Mouse (Mus musculus) myocyte (in vitro differentiated cells): ENCODE results near the gene Nccrp1.

Experiments
- CEBPB ChIP-seq: IDR thresholded peaks from 2 replicates; pipeline ENCODE4 v1.6.1; 2011; ENCODE audit warnings: mild to moderate bottlenecking, moderate library complexity; ENCODE audit not compliant: poor library complexity, insufficient read depth, severe bottlenecking
- E2F4 ChIP-seq: IDR thresholded peaks from one replicate; pipeline ENCODE4 v1.6.1; 2011; ENCODE audit warnings: mild to moderate bottlenecking, control low read depth, moderate library complexity; ENCODE audit not compliant: insufficient read depth
- MAX ChIP-seq: IDR thresholded peaks from one replicate; pipeline ENCODE4 v1.6.1; 2011; ENCODE audit warnings: low read depth, mild to moderate bottlenecking, control low read depth
- MYOD1 ChIP-seq, 3 experiments: IDR thresholded peaks; one replicate each; pipeline ENCODE4 v1.6.1; 2011; ENCODE audit warnings: control low read depth in 2 of 3, low read depth in 2 of 3, mild to moderate bottlenecking in 2 of 3, moderate library complexity in 1 of 3; ENCODE audit not compliant: insufficient read length in 2 of 3, control insufficient read depth in 1 of 3
- MYOG ChIP-seq, 3 experiments: IDR thresholded peaks; one replicate each; pipeline ENCODE4 v1.6.1; 2011; ENCODE audit warnings: control low read depth in 2 of 3, low read depth in 2 of 3, mild to moderate bottlenecking in 2 of 3; ENCODE audit not compliant: insufficient read length in 2 of 3, control insufficient read depth in 1 of 3, insufficient read depth in 1 of 3
- POLR2A ChIP-seq: IDR thresholded peaks from one replicate; pipeline ENCODE4 v1.6.1; 2011; ENCODE audit warnings: low read depth, mild to moderate bottlenecking, control low read depth, moderate library complexity; ENCODE audit not compliant: insufficient read length
- POLR2AphosphoS2 ChIP-seq: IDR thresholded peaks from one replicate; pipeline ENCODE4 v1.6.1; 2011; ENCODE audit warnings: low read depth, control low read depth; ENCODE audit not compliant: insufficient read length
- TCF12 ChIP-seq: IDR thresholded peaks from one replicate; pipeline ENCODE4 v1.6.1; 2011; ENCODE audit warnings: mild to moderate bottlenecking, control low read depth; ENCODE audit not compliant: poor library complexity, insufficient read depth, severe bottlenecking

- TF ChIP-seq MYOG (IDR thresholded peaks at IDR 0.05; ENCODE audit: control insufficient read depth in 1 of 3, insufficient read depth in 1 of 3, insufficient read length in 2 of 3, low read depth in 2 of 3) (no peak), TCF12 (no peak), POLR2A (no peak), MYOD1 (IDR thresholded peaks at IDR 0.05; ENCODE audit: control insufficient read depth in 1 of 3, insufficient read length in 2 of 3, low read depth in 2 of 3) (no peak), POLR2AphosphoS2 (no peak), E2F4 (no peak), MAX (no peak), CEBPB (no peak)
These were observed at the start of gene Nccrp1 for GRCm38 (mm10) chr7:28547154-28547553.
